Mouse (Mus musculus) hindbrain, embryonic 16.5 days (tissue): Measurements from ENCODE around the gene Myo10. TPM values are rescaled to one million over a fixed set of nuclear protein-coding genes. Genes with fewer than 3 reads are reported as not detected.

Experiments
- ATAC-seq: fragments of 200-750 bp; cut with Nextera tagmentation; 2 replicates; pipeline ENCODE4 v1.8.0; 2017; ENCODE audit warnings: moderate TSS enrichment, moderate library complexity
- H3K27ac ChIP-seq: fragments of 300-500 bp; sonication (generic); 2 replicates; pipeline ENCODE4 v1.5.1; 2014; ENCODE audit warnings: low read depth, mild to moderate bottlenecking, control low read depth, low read length, moderate library complexity
- H3K27me3 ChIP-seq: fragments of 300-500 bp; sonication (generic); replicated peaks from 2 replicates; pipeline ENCODE4 v1.6.1; 2014; ENCODE audit warnings: low read length; ENCODE audit not compliant: control insufficient read depth, insufficient read depth
- H3K36me3 ChIP-seq: fragments of 300-500 bp; sonication (generic); 2 replicates; pipeline ENCODE4 v1.6.1; 2014; ENCODE audit warnings: mild to moderate bottlenecking, low read length, moderate library complexity, mixed read lengths; ENCODE audit not compliant: control insufficient read depth, insufficient read depth
- H3K4me1 ChIP-seq: fragments of 300-500 bp; sonication (generic); 2 replicates; pipeline ENCODE4 v1.6.1; 2014; ENCODE audit warnings: low read depth, low read length; ENCODE audit not compliant: control insufficient read depth, insufficient read depth
- H3K4me2 ChIP-seq: fragments of 300-500 bp; sonication (generic); 2 replicates; pipeline ENCODE4 v1.6.1; 2014; ENCODE audit warnings: mild to moderate bottlenecking, low read length, control low read depth, moderate library complexity
- H3K4me3 ChIP-seq: fragments of 300-500 bp; sonication (generic); 2 replicates; pipeline ENCODE4 v1.5.1; 2014; ENCODE audit warnings: mild to moderate bottlenecking, low read length, control low read depth, moderate library complexity
- H3K9ac ChIP-seq: fragments of 300-500 bp; sonication (generic); 2 replicates; pipeline ENCODE4 v1.6.1; 2014; ENCODE audit warnings: low read depth, mild to moderate bottlenecking, control low read depth, low read length, moderate library complexity
- H3K9me3 ChIP-seq: fragments of 300-500 bp; sonication (generic); 2 replicates; pipeline ENCODE4 v1.6.1; 2014; ENCODE audit warnings: mild to moderate bottlenecking, low read length, moderate library complexity; ENCODE audit not compliant: control insufficient read depth
- WGBS: fragments of 180-500 bp; shearing (Covaris S2); extraction: QIAGEN DNeasy Blood & Tissue Kit; methylation state at CpG from one replicate; pipeline ENCODE4 v1.1.7; 2014; 5-methylcytosine and 5-hydroxymethylcytosine counted together
- polyA plus RNA-seq: library from polyadenylated mRNA; unstranded; fragments of >200 nt; fragmentation: Nextera tagmentation; extraction: Ambion mirVana; gene quantifications from 2 replicates; pipeline ENCODE4 v1.2.1, GENCODE M21; 2015

Gene Myo10
- polyA plus RNA-seq, 1 experiment from 2014 or later = 26.2 TPM

DNA sequence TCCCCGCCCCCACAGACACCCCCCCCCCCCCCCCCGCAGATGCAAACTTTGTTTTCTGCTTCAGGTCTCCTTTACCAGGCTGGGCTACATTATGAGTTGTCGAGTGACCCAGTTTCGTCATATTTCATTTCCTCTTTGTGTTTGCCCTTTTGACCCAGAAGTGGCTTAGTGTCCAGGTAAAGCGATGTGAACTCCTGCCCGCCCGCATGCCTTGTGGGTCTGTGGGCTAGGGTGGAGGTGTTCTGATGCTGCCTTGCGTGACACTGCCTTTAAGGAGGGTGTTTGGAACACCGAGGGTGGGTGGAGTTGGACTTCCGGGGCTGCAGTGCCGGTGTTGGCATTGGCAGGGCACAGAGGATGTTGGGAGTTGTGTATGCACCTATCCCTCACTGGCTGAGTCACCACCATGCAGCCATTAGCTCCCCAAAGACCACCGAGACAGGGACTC is 236.3 kb downstream of the Myo10 start:
- ATAC-seq = no peak

GRCm38 (mm10) chr15:25859469-25859868 is 237.1 kb downstream of the Myo10 start:
- Histone ChIP-seq H3K9ac (no peak overlapping the region), H3K27ac (no peak overlapping the region), H3K4me2 (no peak overlapping the region), H3K36me3 (no peaks in the 10 kb centered on the region), H3K27me3 (no peaks in the 10 kb centered on the region), H3K4me3 (no peak overlapping the region), H3K4me1 (no peaks in the 10 kb centered on the region), H3K9me3 (no peaks in the 10 kb centered on the region; the same call in 1 of the 2 replicates)
- 55% methylated on average over 3 of the region's 3 CpGs for WGBS
- no peak for ATAC-seq

More for the DNA sequence above, 236.3 kb downstream of the Myo10 start:
- Histone ChIP-seq H3K9ac (no peak overlapping the region), H3K4me3 (no peak overlapping the region), H3K9me3 (no peaks in the 10 kb centered on the region), H3K27me3 (no peaks in the 10 kb centered on the region), H3K4me1 (no peaks in the 10 kb centered on the region), H3K27ac (no peak overlapping the region), H3K36me3 (no peaks in the 10 kb centered on the region), H3K4me2 (no peak overlapping the region)
- 81% methylated on average over 10 of the region's 12 CpGs for WGBS

DNA sequence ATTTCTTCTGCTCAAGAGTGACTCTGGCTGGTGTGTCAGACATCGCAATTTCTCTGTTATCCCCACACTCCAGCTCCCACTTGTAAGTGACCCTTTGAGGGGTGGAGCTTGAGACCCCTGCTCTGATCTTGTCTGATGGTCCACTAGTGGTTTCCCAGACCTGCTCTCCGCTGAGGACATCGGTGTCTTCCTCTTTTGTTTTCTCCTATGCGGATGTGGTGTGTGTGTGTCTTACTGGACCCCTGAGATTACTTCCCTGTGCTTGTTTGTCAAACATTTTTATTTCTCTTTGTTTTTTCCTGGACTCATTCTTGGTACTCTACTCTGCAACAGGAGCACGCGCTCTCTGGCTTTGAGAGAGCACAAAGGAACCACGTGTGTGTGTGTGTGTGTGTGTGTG is 239.6 kb downstream of the Myo10 start:
- Histone ChIP-seq H3K4me1 (no peaks in the 10 kb centered on the region), H3K27ac (no peak overlapping the region), H3K36me3 (no peaks in the 10 kb centered on the region), H3K9me3 (no peaks in the 10 kb centered on the region; the same call in 1 of the 2 replicates), H3K4me3 (no peak overlapping the region), H3K9ac (no peak overlapping the region), H3K27me3 (no peaks in the 10 kb centered on the region), H3K4me2 (no peak overlapping the region)
- WGBS = 81% methylated on average over 7 of the region's 7 CpGs
- ATAC-seq = no peak

Other genes with a start within 250 kb of the Myo10 start
- gene Basp1, start 208.8 kb upstream of the Myo10 start, polyA plus RNA-seq = 148 and 150 TPM in 2 replicates
- 16.5 and 19.0 TPM in 2 replicates for gene Retreg1, start 220.7 kb downstream of the Myo10 start, polyA plus RNA-seq